Comparison of ENCODE assay signal across 15 mouse cellular contexts in genomic region chr13:5931433-5931832, GRCm38 (mm10).
"Had no signal": no experiment of that assay in that cellular context is flagged by ENCODE, and none has a peak within 500 bp of the region (broad histone marks: within the 10 kb centered on the region; RNA-seq: fewer than 3 reads in every experiment).

No protein-coding gene starts in this region.

- H3K4me3 ChIP-seq: limb, embryonic 15.5 days; liver, embryonic 12.5 days; lung, embryonic 15.5 days; midbrain, embryonic 10.5 days; myocyte; neural tube, embryonic 15.5 days; stomach, embryonic 15.5 days had no signal

- H3K9me3 ChIP-seq: limb, embryonic 15.5 days; liver, embryonic 12.5 days; lung, embryonic 15.5 days; midbrain, embryonic 10.5 days; neural tube, embryonic 15.5 days; stomach, embryonic 15.5 days had no signal

- DNase-seq: kidney, adult 2 months; kidney, postnatal 25 days; layer of hippocampus, adult 9-11 months; layer of hippocampus, postnatal 36 days; midbrain, embryonic 14.5 days; spleen, adult 18-20 months; thymus, adult 2 months; thymus, postnatal 36 days had no signal

- H3K27me3 ChIP-seq: limb, embryonic 15.5 days; liver, embryonic 12.5 days; lung, embryonic 15.5 days; neural tube, embryonic 15.5 days; stomach, embryonic 15.5 days had no signal

- H3K4me2 ChIP-seq: limb, embryonic 15.5 days; liver, embryonic 12.5 days; lung, embryonic 15.5 days; neural tube, embryonic 15.5 days; stomach, embryonic 15.5 days had no signal

- H3K9ac ChIP-seq: limb, embryonic 15.5 days; liver, embryonic 12.5 days; lung, embryonic 15.5 days; neural tube, embryonic 15.5 days; stomach, embryonic 15.5 days had no signal

- H3K27ac ChIP-seq: limb, embryonic 15.5 days; liver, embryonic 12.5 days; lung, embryonic 15.5 days; midbrain, embryonic 10.5 days; neural tube, embryonic 15.5 days; stomach, embryonic 15.5 days had no signal

- H3K4me1 ChIP-seq: limb, embryonic 15.5 days; liver, embryonic 12.5 days; lung, embryonic 15.5 days; midbrain, embryonic 10.5 days; neural tube, embryonic 15.5 days; stomach, embryonic 15.5 days had no signal

- H3K36me3 ChIP-seq: limb, embryonic 15.5 days; liver, embryonic 12.5 days; lung, embryonic 15.5 days; midbrain, embryonic 10.5 days; neural tube, embryonic 15.5 days; stomach, embryonic 15.5 days had no signal

- ATAC-seq: liver, embryonic 12.5 days had no signal
